Mouse (Mus musculus) liver, embryonic 16.5 days (tissue): Measurements from ENCODE around the gene Olfr43. TPM values are rescaled to one million over a fixed set of nuclear protein-coding genes. Genes with fewer than 3 reads are reported as not detected.

Experiments used
- ATAC-seq: fragments of 200-750 bp; cut with Nextera tagmentation; 2 replicates; pipeline ENCODE4 v1.8.0; 2017; ENCODE audit warnings: low read depth, mild to moderate bottlenecking, moderate number of reproducible peaks, moderate library complexity
- H3K27ac ChIP-seq: fragments of 300-500 bp; sonication (generic); 2 replicates; pipeline ENCODE4 v1.5.1; 2014; ENCODE audit warnings: mild to moderate bottlenecking, low read length
- H3K27me3 ChIP-seq: fragments of 300-500 bp; sonication (generic); 2 replicates; pipeline ENCODE4 v1.6.1; 2014; ENCODE audit warnings: low read depth, low read length, mixed read lengths; ENCODE audit not compliant: control insufficient read depth, insufficient read depth
- H3K36me3 ChIP-seq: fragments of 300-500 bp; sonication (generic); 2 replicates; pipeline ENCODE4 v1.6.1; 2014; ENCODE audit warnings: mild to moderate bottlenecking; ENCODE audit not compliant: control insufficient read depth, insufficient read depth
- H3K4me1 ChIP-seq: fragments of 300-500 bp; sonication (generic); 2 replicates; pipeline ENCODE4 v1.6.1; 2014; ENCODE audit warnings: low read depth, low read length, mixed read lengths; ENCODE audit not compliant: control insufficient read depth
- H3K4me2 ChIP-seq: fragments of 300-500 bp; sonication (generic); 2 replicates; pipeline ENCODE4 v1.6.1; 2014; ENCODE audit warnings: low read depth, low read length, mixed read lengths
- H3K4me3 ChIP-seq: fragments of 300-500 bp; sonication (generic); 2 replicates; pipeline ENCODE4 v1.5.1; 2014; ENCODE audit warnings: low read depth, mild to moderate bottlenecking, low read length
- H3K9ac ChIP-seq: fragments of 300-500 bp; sonication (generic); 2 replicates; pipeline ENCODE4 v1.6.1; 2014; ENCODE audit warnings: low read depth, low read length
- H3K9me3 ChIP-seq: fragments of 300-500 bp; sonication (generic); replicated peaks from 2 replicates; pipeline ENCODE4 v1.6.1; 2016; ENCODE audit warnings: low read length; ENCODE audit not compliant: control insufficient read depth
- WGBS: fragments of 180-500 bp; shearing (Covaris S2); extraction: QIAGEN DNeasy Blood & Tissue Kit; methylation state at CpG from one replicate; pipeline ENCODE4 v1.1.7; 2014; ENCODE audit not compliant: insufficient replicate concordance; 5-methylcytosine and 5-hydroxymethylcytosine counted together
- polyA plus RNA-seq: library from polyadenylated mRNA; unstranded; fragments of >200 nt; fragmentation: Nextera tagmentation; extraction: Ambion mirVana; gene quantifications from 2 replicates; pipeline ENCODE4 v1.2.1, GENCODE M21; 2015

Olfr43 gene
- not detected in 2 replicates for polyA plus RNA-seq

DNA sequence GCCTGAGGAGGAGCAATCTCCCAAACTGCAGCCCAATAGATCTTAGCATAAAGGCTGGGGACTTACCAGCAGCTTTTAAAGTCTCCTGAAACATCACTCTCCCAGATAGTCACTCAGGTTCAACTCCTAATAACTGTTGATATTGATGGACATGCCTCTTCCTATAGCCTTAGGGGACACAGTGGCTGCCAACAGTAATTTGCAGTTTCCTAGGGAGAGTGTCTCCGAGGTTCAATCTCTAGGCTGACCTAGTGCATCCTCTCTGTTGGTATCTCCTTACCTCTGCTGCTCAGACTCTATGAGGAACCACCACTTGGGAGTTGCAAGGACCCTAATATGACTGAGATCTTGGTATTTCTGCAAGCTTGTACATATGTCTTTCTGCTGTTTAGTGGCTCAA lies at the start of gene Olfr43:
Gene Olfr43, minus strand, starts transcription at position 101 of the 400 bp plus-strand sequence.
- no peaks in the 10 kb centered on the region for H3K4me1 ChIP-seq
- no peak for ATAC-seq
- no peak within 1 kb of the TSS for H3K4me3 ChIP-seq
- H3K27ac ChIP-seq = no peak within 1 kb of the TSS
- no peaks in the 10 kb centered on the region for H3K9me3 ChIP-seq
- no peaks in the 10 kb centered on the region for H3K36me3 ChIP-seq
- no peak within 1 kb of the TSS for H3K4me2 ChIP-seq
- H3K27me3 ChIP-seq = no peaks in the 10 kb centered on the region
- H3K9ac ChIP-seq = no peak within 1 kb of the TSS
- 29% methylated on average over 1 of the region's 1 CpGs for WGBS

DNA sequence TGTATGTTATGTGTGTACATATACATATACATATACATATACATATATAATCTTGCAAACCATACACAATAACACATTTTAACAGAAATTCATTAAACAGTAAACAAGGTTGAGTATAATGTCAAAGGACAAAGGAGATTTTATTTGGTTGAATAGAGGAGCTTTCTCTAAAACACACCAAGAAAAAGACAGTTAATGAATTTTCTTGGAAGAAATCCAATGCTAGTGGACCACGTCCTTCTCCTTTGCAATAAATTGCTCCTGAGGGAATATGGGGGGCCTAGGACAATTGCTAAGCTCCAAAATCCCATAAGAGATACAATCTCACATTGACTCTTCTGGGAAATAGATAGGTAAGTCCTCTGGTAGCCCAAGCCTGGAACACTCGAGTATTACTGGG lies 48.3 kb upstream of the Olfr43 start, which contains the start of gene Olfr406:
Gene Olfr406, plus strand, starts transcription at position 301 of the 400 bp plus-strand sequence.
- H3K4me3 ChIP-seq = no peak within 1 kb of the TSS
- no peak within 1 kb of the TSS for H3K27ac ChIP-seq
- H3K9me3 ChIP-seq = no peaks in the 10 kb centered on the region
- H3K4me1 ChIP-seq = no peaks in the 10 kb centered on the region
- WGBS = 25% methylated on average over 2 of the region's 2 CpGs
- H3K9ac ChIP-seq = no peak within 1 kb of the TSS
- H3K36me3 ChIP-seq = no peaks in the 10 kb centered on the region
- no peaks in the 10 kb centered on the region for H3K27me3 ChIP-seq
- ATAC-seq = no peak
- no peak within 1 kb of the TSS for H3K4me2 ChIP-seq

DNA sequence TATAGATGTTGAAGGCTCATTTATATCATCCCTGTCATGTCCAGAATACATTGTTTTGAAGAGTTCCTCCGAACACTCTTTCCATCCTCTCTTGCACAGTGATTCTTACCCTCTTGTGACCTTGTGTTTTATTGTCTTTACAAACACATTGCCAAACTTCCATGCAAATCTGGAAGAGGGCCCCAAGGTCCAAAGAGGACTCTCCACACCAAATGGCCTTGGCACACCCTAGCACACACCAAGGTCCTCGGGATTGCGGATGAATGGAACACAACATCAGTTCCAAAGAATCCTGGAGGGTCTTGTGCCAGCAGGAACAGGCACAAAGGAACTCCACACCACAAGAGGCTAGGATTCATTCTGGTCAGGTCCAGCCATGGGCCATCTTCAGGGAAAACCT lies 30.0 kb upstream of the Olfr43 start:
- Histone ChIP-seq H3K9ac (no peak overlapping the region), H3K4me3 (no peak overlapping the region), H3K4me2 (no peak overlapping the region), H3K9me3 (no peaks in the 10 kb centered on the region), H3K27ac (no peak overlapping the region), H3K4me1 (no peaks in the 10 kb centered on the region), H3K36me3 (no peaks in the 10 kb centered on the region), H3K27me3 (no peaks in the 10 kb centered on the region)
- WGBS = 60% methylated on average over 3 of the region's 3 CpGs
- ATAC-seq = no peak

DNA sequence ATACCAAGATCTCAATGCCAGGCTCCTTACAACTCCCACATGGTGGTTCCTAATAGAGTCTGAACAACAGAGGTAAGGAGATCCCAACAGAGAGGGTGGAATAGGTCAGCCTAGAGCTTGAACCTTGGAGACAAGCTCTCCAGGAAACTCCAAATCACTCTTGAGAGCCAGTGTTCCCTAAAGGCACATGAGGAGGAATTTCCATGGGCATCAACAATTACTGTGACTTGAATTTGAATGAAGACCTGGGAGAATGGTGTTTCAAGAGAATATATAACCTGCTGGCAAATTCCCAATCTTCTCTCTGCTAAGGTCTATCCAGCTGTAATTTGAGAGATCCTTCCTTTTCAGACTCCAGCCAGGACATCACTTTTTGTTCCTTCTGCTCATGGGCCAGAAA lies 25.2 kb downstream of the Olfr43 start, which contains the start of gene Olfr403:
Gene Olfr403, plus strand, starts transcription at position 301 of the 400 bp plus-strand sequence.
- Histone ChIP-seq H3K27me3 (no peaks in the 10 kb centered on the region), H3K9me3 (no peaks in the 10 kb centered on the region), H3K9ac (no peak within 1 kb of the TSS), H3K4me3 (no peak within 1 kb of the TSS), H3K4me2 (no peak within 1 kb of the TSS), H3K27ac (no peak within 1 kb of the TSS), H3K4me1 (no peaks in the 10 kb centered on the region), H3K36me3 (no peaks in the 10 kb centered on the region)
- no peak for ATAC-seq

DNA sequence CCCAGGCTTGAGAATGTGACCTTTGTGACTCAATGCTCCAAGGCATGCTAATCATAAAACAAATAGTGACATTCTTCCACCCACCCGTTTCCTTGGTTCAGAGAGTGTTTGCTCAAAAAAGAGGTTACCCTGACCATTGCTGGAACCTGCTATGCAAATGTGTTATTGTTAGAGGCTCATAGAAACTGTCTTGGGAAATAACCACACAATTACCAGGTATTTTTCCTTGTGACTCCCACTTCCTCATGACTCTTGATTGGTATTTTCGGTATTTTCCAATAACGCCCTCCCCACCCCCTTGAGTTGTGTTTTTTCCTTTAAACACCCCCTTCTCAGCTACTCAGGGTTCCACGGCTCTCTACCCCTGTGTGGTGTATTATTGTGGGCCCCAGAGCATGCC lies 27.4 kb downstream of the Olfr43 start:
- 61% methylated on average over 4 of the region's 4 CpGs for WGBS

DNA sequence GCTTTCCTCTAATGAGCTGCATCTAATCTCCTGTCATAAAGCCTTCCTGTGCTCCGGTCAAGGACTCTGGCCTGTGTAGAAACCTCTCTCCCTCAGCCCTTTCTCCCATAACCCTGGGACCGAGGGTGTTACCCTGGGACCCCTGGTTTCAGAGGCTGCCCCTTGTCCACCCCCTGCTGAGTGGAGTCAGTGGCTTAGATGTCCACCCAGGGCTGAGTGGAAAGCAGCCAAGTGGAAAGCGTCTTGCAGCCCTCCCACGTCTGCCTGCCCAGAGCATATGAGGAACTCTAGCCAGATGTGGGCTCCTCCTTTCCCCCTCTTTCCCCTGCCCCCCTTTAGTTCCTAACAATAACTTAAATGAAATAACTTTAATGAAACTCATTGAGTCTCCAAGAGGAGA lies 28.0 kb downstream of the Olfr43 start:
- Histone ChIP-seq H3K36me3 (no peaks in the 10 kb centered on the region), H3K9ac (no peak overlapping the region), H3K9me3 (no peaks in the 10 kb centered on the region), H3K4me3 (no peak overlapping the region), H3K4me2 (no peak overlapping the region), H3K27me3 (no peaks in the 10 kb centered on the region), H3K27ac (no peak overlapping the region), H3K4me1 (no peaks in the 10 kb centered on the region)
- no peak for ATAC-seq
- WGBS = 60% methylated on average over 4 of the region's 4 CpGs

More for the DNA sequence above, 27.4 kb downstream of the Olfr43 start:
- Histone ChIP-seq H3K36me3 (no peaks in the 10 kb centered on the region), H3K4me2 (no peak overlapping the region), H3K27me3 (no peaks in the 10 kb centered on the region), H3K27ac (no peak overlapping the region), H3K9me3 (no peaks in the 10 kb centered on the region), H3K4me1 (no peaks in the 10 kb centered on the region), H3K9ac (no peak overlapping the region), H3K4me3 (no peak overlapping the region)
- ATAC-seq = no peak

DNA sequence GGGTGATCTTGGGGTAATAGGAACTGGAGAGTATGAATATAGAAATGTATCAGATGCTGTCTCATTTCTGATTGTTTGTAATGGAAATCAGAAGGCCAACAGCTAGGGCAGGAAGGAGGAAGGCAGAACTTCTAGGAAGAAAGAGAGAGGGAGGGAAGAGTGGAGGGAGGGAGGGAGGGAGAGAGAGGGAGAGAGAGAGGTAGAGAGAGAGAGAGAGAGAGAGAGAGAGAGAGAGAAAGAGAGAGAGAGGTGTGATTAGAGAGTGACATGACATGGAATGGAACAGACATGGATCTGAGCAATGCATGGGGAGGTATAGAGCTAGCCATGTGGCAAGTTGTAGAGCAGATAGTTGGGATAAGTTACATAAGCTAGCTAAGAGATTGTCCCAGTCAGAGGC lies 42.4 kb downstream of the Olfr43 start:
- Histone ChIP-seq H3K9me3 (no peaks in the 10 kb centered on the region), H3K36me3 (no peaks in the 10 kb centered on the region), H3K4me1 (no peaks in the 10 kb centered on the region), H3K27me3 (no peaks in the 10 kb centered on the region), H3K9ac (no peak overlapping the region), H3K27ac (no peak overlapping the region), H3K4me2 (no peak overlapping the region), H3K4me3 (no peak overlapping the region)
- no peak for ATAC-seq

Other genes with a start within 250 kb of the Olfr43 start
- gene Olfr398, start 221.0 kb downstream of the Olfr43 start, polyA plus RNA-seq = not detected in 2 replicates
- gene Olfr139, start 154.8 kb downstream of the Olfr43 start, polyA plus RNA-seq = not detected in 2 replicates
- gene Olfr399, start 154.8 kb downstream of the Olfr43 start, polyA plus RNA-seq = not detected in 2 replicates
- gene Zfp616, start 141.4 kb downstream of the Olfr43 start, polyA plus RNA-seq = not detected in 2 replicates
- not detected in 2 replicates for gene Olfr401, start 97.7 kb downstream of the Olfr43 start, polyA plus RNA-seq
- gene Olfr402, start 57.9 kb downstream of the Olfr43 start, polyA plus RNA-seq = not detected in 2 replicates
- not detected in 2 replicates for gene Olfr403, start 25.1 kb downstream of the Olfr43 start, polyA plus RNA-seq
- gene Olfr406, start 48.4 kb upstream of the Olfr43 start, polyA plus RNA-seq = not detected in 2 replicates
- not detected in 2 replicates for gene Olfr59, start 72.4 kb upstream of the Olfr43 start, polyA plus RNA-seq
- not detected in 2 replicates for gene Olfr410, start 126.7 kb upstream of the Olfr43 start, polyA plus RNA-seq
- not detected in 2 replicates for gene Olfr411, start 141.3 kb upstream of the Olfr43 start, polyA plus RNA-seq
- not detected in 2 replicates for gene Olfr412, start 150.7 kb upstream of the Olfr43 start, polyA plus RNA-seq